Mouse (Mus musculus) hindbrain, embryonic 11.5 days (tissue): ENCODE data around the gene Pwwp2a. TPM values are rescaled to one million over a fixed set of nuclear protein-coding genes. Genes with fewer than 3 reads are reported as not detected.

Experiments
- ATAC-seq: fragments of 200-750 bp; cut with Nextera tagmentation; 2 replicates; pipeline ENCODE4 v1.8.0; 2017; ENCODE audit warnings: mild to moderate bottlenecking, moderate TSS enrichment, moderate library complexity; ENCODE audit not compliant: low FRiP score
- DNase-seq: peaks from one replicate; pipeline ENCODE4 v3.0.0-alpha.2; 2015; ENCODE audit warnings: low spot score
- H3K27ac ChIP-seq: fragments of 300-500 bp; sonication (generic); 2 replicates; pipeline ENCODE4 v1.5.1; 2014; ENCODE audit warnings: mild to moderate bottlenecking, low read depth, low read length
- H3K27me3 ChIP-seq: fragments of 300-500 bp; sonication (generic); 2 replicates; pipeline ENCODE4 v1.6.1; 2014; ENCODE audit warnings: mild to moderate bottlenecking, low read length, moderate library complexity, mixed read lengths; ENCODE audit not compliant: control insufficient read depth, insufficient read depth
- H3K36me3 ChIP-seq: fragments of 300-500 bp; sonication (generic); 2 replicates; pipeline ENCODE4 v1.6.1; 2014; ENCODE audit warnings: mild to moderate bottlenecking, low read length, moderate library complexity, mixed read lengths; ENCODE audit not compliant: control insufficient read depth, insufficient read depth
- H3K4me1 ChIP-seq: fragments of 300-500 bp; sonication (generic); replicated peaks from 2 replicates; pipeline ENCODE4 v1.6.1; 2014; ENCODE audit warnings: low read length, mixed read lengths; ENCODE audit not compliant: control insufficient read depth, insufficient read depth
- H3K4me2 ChIP-seq: fragments of 300-500 bp; sonication (generic); replicated peaks from 2 replicates; pipeline ENCODE4 v1.6.1; 2014; ENCODE audit warnings: mild to moderate bottlenecking, low read depth, low read length
- H3K4me3 ChIP-seq: fragments of 300-500 bp; sonication (generic); 2 replicates; pipeline ENCODE4 v1.5.1; 2014; ENCODE audit warnings: low read depth, low read length
- H3K9ac ChIP-seq: fragments of 300-500 bp; sonication (generic); 2 replicates; pipeline ENCODE4 v1.6.1; 2014; ENCODE audit warnings: low read depth, low read length
- H3K9me3 ChIP-seq: fragments of 300-500 bp; sonication (generic); 2 replicates; pipeline ENCODE4 v1.6.1; 2016; ENCODE audit warnings: low read length; ENCODE audit not compliant: control insufficient read depth
- WGBS: fragments of 180-500 bp; shearing (Covaris S2); extraction: QIAGEN DNeasy Blood & Tissue Kit; methylation state at CpG from one replicate; pipeline ENCODE4 v1.1.7; 2014; 5-methylcytosine and 5-hydroxymethylcytosine counted together
- polyA plus RNA-seq: library from polyadenylated mRNA; unstranded; fragments of >200 nt; fragmentation: Nextera tagmentation; extraction: Ambion mirVana; gene quantifications from 2 replicates; pipeline ENCODE4 v1.2.1, GENCODE M21; 2014

Pwwp2a gene
- polyA plus RNA-seq, 1 experiment from 2014 or later, result 46.2 TPM

DNA sequence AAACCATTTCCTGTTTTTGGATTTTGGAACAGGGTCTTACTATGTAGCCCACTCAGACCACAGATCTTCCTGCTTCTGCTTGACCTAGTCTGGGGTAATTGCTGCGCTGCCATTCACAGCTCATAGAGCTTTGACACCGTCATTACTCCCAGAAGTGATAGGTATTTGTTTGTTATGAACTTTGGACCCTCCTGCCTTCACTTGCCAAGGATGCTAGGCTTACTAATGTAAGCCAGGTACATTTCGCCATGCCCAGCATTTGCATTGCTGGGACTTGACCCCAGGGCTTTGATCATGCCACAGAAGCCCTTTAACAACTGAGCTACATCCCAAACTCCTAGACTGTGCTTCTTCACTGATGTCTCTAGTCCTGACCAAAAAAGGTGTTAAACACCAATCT is 18.5 kb downstream of the Pwwp2a start:
- H3K36me3 ChIP-seq, result 0 out of 2 replicates have a peak, but pooled peaks cover 3% of the 10 kb centered on the region
- H3K4me1 ChIP-seq, result no peaks in the 10 kb centered on the region
- no peak overlapping the region for H3K27ac ChIP-seq
- no peak for ATAC-seq
- WGBS, result 93% methylated on average over 3 of the region's 3 CpGs
- H3K9ac ChIP-seq, result no peak overlapping the region
- H3K27me3 ChIP-seq, result no peaks in the 10 kb centered on the region
- no peak overlapping the region for H3K4me3 ChIP-seq
- H3K9me3 ChIP-seq, result no peaks in the 10 kb centered on the region
- H3K4me2 ChIP-seq, result no peak overlapping the region
- no peak for DNase-seq

DNA sequence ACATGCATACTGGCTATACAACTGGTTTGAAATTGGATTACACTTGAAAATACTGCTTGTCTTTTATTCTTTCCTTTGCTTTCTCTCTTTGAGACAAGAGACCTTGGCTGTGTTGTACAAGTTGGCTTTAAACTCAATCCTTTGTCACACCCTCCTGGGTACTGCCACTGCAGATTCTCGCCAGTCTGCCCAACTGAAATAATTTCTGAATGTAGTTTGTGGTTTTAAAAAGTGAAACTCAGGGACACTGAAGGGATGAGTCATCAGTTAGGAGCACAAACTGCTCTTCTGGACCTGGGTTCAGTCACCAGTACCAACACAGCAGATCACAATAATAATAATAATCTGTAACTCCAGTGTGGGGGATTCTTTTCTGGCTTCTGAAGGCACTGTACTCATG is 21.8 kb downstream of the Pwwp2a start:
- Histone ChIP-seq H3K4me1 (no peaks in the 10 kb centered on the region), H3K9ac (no peak overlapping the region), H3K27ac (no peak overlapping the region), H3K4me2 (no peak overlapping the region), H3K27me3 (no peaks in the 10 kb centered on the region), H3K36me3 (0 out of 2 replicates have a peak, but pooled peaks cover 3% of the 10 kb centered on the region), H3K9me3 (no peaks in the 10 kb centered on the region), H3K4me3 (no peak overlapping the region)
- WGBS, result 90% methylated on average over 1 of the region's 1 CpGs
- ATAC-seq (no peak), DNase-seq (no peak)

DNA sequence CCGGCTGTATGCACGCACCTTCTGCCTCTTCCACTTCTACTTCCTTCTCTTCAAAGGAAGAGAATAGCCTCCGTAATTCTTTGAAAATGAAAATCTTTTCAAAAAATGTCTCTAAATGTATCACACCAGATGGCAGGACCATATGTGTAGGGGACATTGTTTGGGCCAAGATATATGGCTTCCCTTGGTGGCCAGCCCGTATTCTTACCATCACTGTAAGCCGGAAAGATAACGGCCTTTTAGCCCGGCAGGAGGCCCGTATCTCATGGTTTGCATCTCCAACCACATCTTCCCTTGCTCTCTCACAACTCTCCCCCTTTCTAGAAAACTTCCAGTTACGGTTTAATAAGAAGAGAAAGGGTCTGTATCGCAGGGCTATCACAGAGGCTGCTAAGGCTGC is 24.0 kb downstream of the Pwwp2a start:
- ATAC-seq, result no peak
- 0 out of 2 replicates have a peak, but pooled peaks cover 3% of the 10 kb centered on the region for H3K36me3 ChIP-seq
- WGBS, result 93% methylated on average over 10 of the region's 10 CpGs

DNA sequence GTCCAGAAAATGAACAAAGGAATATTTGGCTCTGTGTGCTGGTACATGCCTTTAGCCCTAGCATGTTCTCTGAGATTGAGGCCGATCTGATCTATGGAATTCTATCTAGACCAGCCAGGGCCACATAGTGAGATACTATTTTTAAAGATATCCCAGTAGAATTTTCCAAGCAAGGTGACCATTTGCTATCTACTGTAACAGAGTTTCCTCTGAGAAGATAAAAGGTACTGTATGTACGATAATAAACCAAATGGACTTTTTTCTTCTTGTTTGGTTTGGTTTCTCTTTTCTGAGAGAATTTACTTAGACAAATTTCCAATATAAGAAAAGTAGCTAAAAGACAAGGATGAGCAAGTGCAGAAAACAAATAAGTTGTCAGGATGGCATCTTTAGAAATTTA is 26.6 kb downstream of the Pwwp2a start:
- WGBS, result 88% methylated on average over 2 of the region's 2 CpGs
- no peaks in the 10 kb centered on the region for H3K4me1 ChIP-seq
- DNase-seq (no peak), ATAC-seq (no peak)
- H3K27me3 ChIP-seq, result no peaks in the 10 kb centered on the region
- no peak overlapping the region for H3K9ac ChIP-seq
- no peak overlapping the region for H3K27ac ChIP-seq
- H3K4me3 ChIP-seq, result no peak overlapping the region
- H3K4me2 ChIP-seq, result no peak overlapping the region
- H3K9me3 ChIP-seq, result no peaks in the 10 kb centered on the region
- 0 out of 2 replicates have a peak, but pooled peaks cover 3% of the 10 kb centered on the region for H3K36me3 ChIP-seq

More for the DNA sequence above, 24.0 kb downstream of the Pwwp2a start:
- no peak overlapping the region for H3K4me3 ChIP-seq
- H3K9me3 ChIP-seq, result no peaks in the 10 kb centered on the region
- no peak overlapping the region for H3K27ac ChIP-seq
- H3K9ac ChIP-seq, result no peak overlapping the region
- no peaks in the 10 kb centered on the region for H3K4me1 ChIP-seq
- no peak for DNase-seq
- H3K4me2 ChIP-seq, result no peak overlapping the region
- no peaks in the 10 kb centered on the region for H3K27me3 ChIP-seq

DNA sequence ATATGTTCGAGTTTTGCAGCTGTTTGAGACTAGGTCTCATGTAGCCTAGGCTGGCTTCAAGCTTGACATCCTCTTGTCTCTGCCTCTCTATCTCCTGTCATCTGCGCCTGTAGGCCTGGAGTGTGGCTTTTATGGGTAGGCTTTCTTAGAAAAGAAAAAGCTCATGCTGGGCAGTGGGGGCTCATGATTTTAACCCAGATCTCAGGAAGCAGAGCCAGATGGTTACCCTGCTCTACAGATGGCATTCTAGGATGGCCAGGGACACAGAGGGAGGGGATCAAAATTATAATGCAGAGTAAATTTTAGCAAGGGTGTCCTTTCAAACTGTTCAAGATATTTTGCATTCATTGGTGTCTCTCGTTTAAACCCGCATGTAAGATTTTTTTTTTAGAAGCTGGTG is 30.4 kb downstream of the Pwwp2a start:
- DNase-seq (no peak), ATAC-seq (no peak)
- H3K4me3 ChIP-seq, result no peak overlapping the region
- no peaks in the 10 kb centered on the region for H3K36me3 ChIP-seq
- H3K4me1 ChIP-seq, result no peaks in the 10 kb centered on the region
- no peak overlapping the region for H3K27ac ChIP-seq
- H3K9me3 ChIP-seq, result no peaks in the 10 kb centered on the region
- WGBS, result 96% methylated on average over 4 of the region's 4 CpGs
- H3K27me3 ChIP-seq, result no peaks in the 10 kb centered on the region
- no peak overlapping the region for H3K4me2 ChIP-seq
- H3K9ac ChIP-seq, result no peak overlapping the region

DNA sequence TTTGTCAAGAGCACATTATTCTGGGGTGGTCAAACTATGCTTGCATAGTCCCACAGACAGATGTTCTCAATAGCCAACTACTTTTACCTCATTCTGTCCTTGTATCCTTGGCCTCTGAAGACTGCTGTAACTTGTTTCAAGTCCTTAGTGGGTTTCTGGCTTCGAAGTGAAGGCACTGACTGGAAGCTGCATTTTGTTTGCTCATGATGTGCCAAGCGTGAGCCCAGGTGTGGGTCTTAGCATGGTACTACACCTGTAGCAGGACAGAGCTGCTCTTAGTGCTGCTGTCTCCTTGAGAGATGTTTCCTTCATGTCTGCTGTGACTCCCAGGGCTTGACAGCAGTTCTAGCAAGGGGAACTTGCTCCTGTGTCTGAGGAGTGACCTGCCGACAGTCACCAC is 41.6 kb downstream of the Pwwp2a start:
- no peak for DNase-seq
- Histone ChIP-seq H3K27ac (no peak overlapping the region), H3K36me3 (peaks cover 4% of the 10 kb centered on the region; the same call in 1 of the 2 replicates), H3K4me2 (no peak overlapping the region), H3K27me3 (no peaks in the 10 kb centered on the region), H3K9ac (no peak overlapping the region), H3K4me1 (no peaks in the 10 kb centered on the region), H3K4me3 (no peak overlapping the region), H3K9me3 (no peaks in the 10 kb centered on the region)
- ATAC-seq, result no peak
- WGBS, result 93% methylated on average over 3 of the region's 3 CpGs

DNA sequence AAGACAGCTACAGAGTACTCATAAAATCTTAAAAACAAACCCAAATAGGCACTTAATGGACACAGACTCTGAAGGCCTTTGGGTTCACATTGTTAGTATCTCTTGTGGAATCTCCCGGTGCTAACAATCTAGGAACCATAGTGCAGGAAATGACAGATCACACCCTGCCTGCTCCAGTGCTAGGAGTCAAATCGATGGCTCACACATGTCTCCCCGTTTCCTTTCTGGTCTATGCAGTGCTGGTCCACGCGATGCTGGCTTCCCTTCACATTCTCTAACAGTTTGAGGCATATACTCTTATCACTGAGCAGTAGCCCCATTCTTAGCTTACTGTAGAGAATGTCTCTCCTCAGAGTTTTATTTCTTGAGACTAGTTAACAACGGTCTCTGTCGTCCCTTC is 46.0 kb downstream of the Pwwp2a start:
- Histone ChIP-seq H3K9ac (no peak overlapping the region), H3K36me3 (peaks cover 3% of the 10 kb centered on the region), H3K9me3 (no peaks in the 10 kb centered on the region), H3K4me3 (no peak overlapping the region), H3K4me2 (no peak overlapping the region), H3K4me1 (no peaks in the 10 kb centered on the region), H3K27me3 (no peaks in the 10 kb centered on the region), H3K27ac (no peak overlapping the region)
- 84% methylated on average over 7 of the region's 7 CpGs for WGBS
- ATAC-seq (no peak), DNase-seq (no peak)

DNA sequence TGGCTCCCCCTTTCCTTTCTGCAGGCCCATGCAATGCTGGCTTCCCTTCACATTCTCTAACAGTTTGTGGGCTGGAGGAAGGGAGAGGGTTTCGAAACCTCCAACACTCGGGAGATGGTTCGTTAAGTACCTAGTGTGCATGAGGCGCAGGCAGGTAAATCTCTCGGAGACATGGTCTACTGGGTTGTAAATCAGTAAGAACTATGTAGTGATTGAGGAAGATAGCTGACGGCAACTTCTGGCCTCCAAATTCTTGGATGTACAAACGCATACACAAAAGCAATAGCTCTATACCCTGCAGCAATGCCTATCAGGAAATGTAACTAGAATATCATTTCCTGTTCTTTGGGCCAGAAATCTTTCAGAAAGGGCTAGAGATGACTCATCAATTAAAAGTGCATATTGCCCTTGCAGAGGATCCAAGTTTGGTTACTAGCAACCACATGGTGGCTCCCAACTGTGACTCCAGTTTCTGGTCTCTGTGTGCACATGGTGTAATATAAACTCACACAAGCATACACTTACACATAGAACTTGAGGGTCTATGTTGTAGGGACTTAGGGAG is 47.0 kb downstream of the Pwwp2a start:
- no peak overlapping the region for H3K9ac ChIP-seq
- ATAC-seq, result no peak
- no peaks in the 10 kb centered on the region for H3K4me1 ChIP-seq
- no peak overlapping the region for H3K4me2 ChIP-seq
- 93% methylated on average over 7 of the region's 7 CpGs for WGBS
- H3K27me3 ChIP-seq, result no peaks in the 10 kb centered on the region
- no peak for DNase-seq
- no peak overlapping the region for H3K4me3 ChIP-seq
- no peaks in the 10 kb centered on the region for H3K9me3 ChIP-seq
- H3K27ac ChIP-seq, result no peak overlapping the region
- peaks cover 3% of the 10 kb centered on the region for H3K36me3 ChIP-seq
